Mouse (Mus musculus): ENCODE results near the gene Adamts20.
"Not testable (repeated sequence)": the region's sequence is repeated elsewhere in the genome, so short reads cannot be mapped to it uniquely, and the experiment has no call there.

Adamts20 gene

GRCm38 (mm10) chr15:94465318-94465717 lies at the start of gene Adamts20:
Adamts20 (minus strand) TSS chr15:94465418.
- no peak for DNase-seq (ENCODE audit: low read depth in 1 of 2, low spot score in 2 of 2)

GRCm38 (mm10) chr15:94503451-94504215 lies 38.4 kb upstream of the Adamts20 start:
- DNase-seq (ENCODE audit: low read depth in 1 of 2, low spot score in 2 of 2) = no peak

GRCm38 (mm10) chr15:94499260-94499659 lies 34.0 kb upstream of the Adamts20 start:
- no peak for DNase-seq (ENCODE audit: low read depth in 1 of 2, low spot score in 2 of 2)

- DNase-seq (ENCODE audit: low read depth in 1 of 2, low spot score in 2 of 2) = no peak
Observed at GRCm38 (mm10) chr15:94495936-94496335, 30.7 kb upstream of the Adamts20 start.

GRCm38 (mm10) chr15:94494445-94494844 lies 29.2 kb upstream of the Adamts20 start:
- DNase-seq (ENCODE audit: low read depth in 1 of 2, low spot score in 2 of 2) = no peak

- DNase-seq (ENCODE audit: low read depth in 1 of 2, low spot score in 2 of 2) = no peak
Observed at GRCm38 (mm10) chr15:94489433-94489832, 24.2 kb upstream of the Adamts20 start.

- not testable (repeated sequence) for DNase-seq (ENCODE audit: low read depth in 1 of 2, low spot score in 2 of 2)
Observed at GRCm38 (mm10) chr15:94488028-94488427, 22.8 kb upstream of the Adamts20 start.

GRCm38 (mm10) chr15:94482555-94482954 lies 17.3 kb upstream of the Adamts20 start:
- DNase-seq (ENCODE audit: low read depth in 1 of 2, low spot score in 2 of 2) = no peak

- no peak for DNase-seq (ENCODE audit: low read depth in 1 of 2, low spot score in 2 of 2)
Observed at GRCm38 (mm10) chr15:94480792-94481191, 15.6 kb upstream of the Adamts20 start.

GRCm38 (mm10) chr15:94480248-94480647 lies 15.0 kb upstream of the Adamts20 start:
- DNase-seq (ENCODE audit: low read depth in 1 of 2, low spot score in 2 of 2) = no peak

GRCm38 (mm10) chr15:94479513-94480136 lies 14.4 kb upstream of the Adamts20 start:
- no peak for DNase-seq (ENCODE audit: low read depth in 1 of 2, low spot score in 2 of 2)

GRCm38 (mm10) chr15:94478706-94479105 lies 13.5 kb upstream of the Adamts20 start:
- DNase-seq (ENCODE audit: low read depth in 1 of 2, low spot score in 2 of 2) = no peak

- DNase-seq (ENCODE audit: low read depth in 1 of 2, low spot score in 2 of 2) = no peak
Observed at GRCm38 (mm10) chr15:94477287-94477686, 12.1 kb upstream of the Adamts20 start.

- no peak for DNase-seq (ENCODE audit: low read depth in 1 of 2, low spot score in 2 of 2)
Observed at GRCm38 (mm10) chr15:94475975-94476374, 10.8 kb upstream of the Adamts20 start.

GRCm38 (mm10) chr15:94470361-94470760 lies 5.1 kb upstream of the Adamts20 start:
- no peak for DNase-seq (ENCODE audit: low read depth in 1 of 2, low spot score in 2 of 2)

- no peak for DNase-seq (ENCODE audit: low read depth in 1 of 2, low spot score in 2 of 2)
Observed at GRCm38 (mm10) chr15:94464881-94465280, 337 bp downstream of the Adamts20 start.

GRCm38 (mm10) chr15:94463251-94463650 lies 2.0 kb downstream of the Adamts20 start:
- no peak for DNase-seq (ENCODE audit: low read depth in 1 of 2, low spot score in 2 of 2)

GRCm38 (mm10) chr15:94462206-94462605 lies 3.0 kb downstream of the Adamts20 start:
- DNase-seq (ENCODE audit: low read depth in 1 of 2, low spot score in 2 of 2) = no peak

GRCm38 (mm10) chr15:94461166-94461565 lies 4.1 kb downstream of the Adamts20 start:
- no peak for DNase-seq (ENCODE audit: low read depth in 1 of 2, low spot score in 2 of 2)

- no peak for DNase-seq (ENCODE audit: low read depth in 1 of 2, low spot score in 2 of 2)
Observed at GRCm38 (mm10) chr15:94457636-94458390, 7.4 kb downstream of the Adamts20 start.

GRCm38 (mm10) chr15:94452848-94453247 lies 12.4 kb downstream of the Adamts20 start:
- DNase-seq (ENCODE audit: low read depth in 1 of 2, low spot score in 2 of 2) = no peak

GRCm38 (mm10) chr15:94451600-94451999 lies 13.6 kb downstream of the Adamts20 start:
- DNase-seq (ENCODE audit: low read depth in 1 of 2, low spot score in 2 of 2) = no peak
